Mouse (Mus musculus) CH12.LX (cell line): ENCODE data around the gene Abt1. TPM values are rescaled to one million over a fixed set of nuclear protein-coding genes. Genes with fewer than 3 reads are reported as not detected.

Source experiments
- DNase-seq: peaks from one replicate; pipeline ENCODE4 v3.0.0-alpha.2; 2013; ENCODE audit errors: extremely low read depth
- H3K27ac ChIP-seq: 2 replicates; pipeline ENCODE4 v1.5.1; 2012; ENCODE audit warnings: low read depth, mild to moderate bottlenecking, control low read depth, moderate library complexity; ENCODE audit not compliant: insufficient read depth
- H3K27me3 ChIP-seq: replicated peaks from 2 replicates; pipeline ENCODE3; 2012; ENCODE audit warnings: inconsistent platforms
- H3K36me3 ChIP-seq, 2 experiments: replicated peaks in 1 of 2; 2 replicates each; pipeline versions ENCODE3 to v1.6.1; 2012; ENCODE audit warnings: inconsistent platforms in 1 of 2, low read length in 1 of 2, mild to moderate bottlenecking in 1 of 2, mixed read lengths in 1 of 2, moderate library complexity in 1 of 2; ENCODE audit not compliant: control insufficient read depth in 1 of 2, insufficient read depth in 1 of 2
- H3K4me1 ChIP-seq, 2 experiments: 2 replicates each; pipeline ENCODE4 v1.6.1; 2012; ENCODE audit warnings: inconsistent platforms in 1 of 2, moderate library complexity in 1 of 2; ENCODE audit not compliant: insufficient read depth in 2 of 2, control insufficient read depth in 1 of 2
- H3K4me2 ChIP-seq: 2 replicates; pipeline ENCODE4 v1.6.1; 2012; ENCODE audit warnings: low read depth, mild to moderate bottlenecking, control low read depth; ENCODE audit not compliant: poor library complexity, insufficient read depth, severe bottlenecking
- H3K4me3 ChIP-seq, 3 experiments: fragments of 150-350 bp in 1 of 3; sonication (generic) in 1 of 3; replicated peaks in 1 of 3; 2 replicates each; pipeline versions ENCODE3 to v1.5.1; 2011 to 2012; ENCODE audit warnings: low read depth in 2 of 3, low read length in 2 of 3, mild to moderate bottlenecking in 2 of 3, moderate library complexity in 2 of 3, control low read depth in 1 of 3, improper control_type of control experiment in 1 of 3, inconsistent platforms in 1 of 3, mixed read lengths in 1 of 3; ENCODE audit not compliant: poor library complexity in 1 of 3
- H3K79me2 ChIP-seq: replicated peaks from 2 replicates; pipeline ENCODE4 v1.6.1; 2012; ENCODE audit warnings: mild to moderate bottlenecking, moderate library complexity; ENCODE audit not compliant: control insufficient read depth, poor library complexity, insufficient read depth, severe bottlenecking; ENCODE audit errors: extremely low read depth
- H3K9ac ChIP-seq: 2 replicates; pipeline ENCODE4 v1.6.1; 2012; ENCODE audit warnings: low read depth, mild to moderate bottlenecking, control low read depth, moderate library complexity; ENCODE audit not compliant: insufficient read depth
- H3K9me3 ChIP-seq: replicated peaks from 2 replicates; pipeline ENCODE3; 2012; ENCODE audit warnings: low read length, inconsistent platforms, mixed read lengths
- CHD1 ChIP-seq: IDR thresholded peaks from 2 replicates; pipeline ENCODE4 v1.6.1; 2012; ENCODE audit warnings: low read depth, low read length, improper control_type of control experiment, inconsistent platforms
- CHD2 ChIP-seq: IDR thresholded peaks from 2 replicates; pipeline ENCODE4 v1.6.1; 2011; ENCODE audit warnings: low read length, improper control_type of control experiment
- E2F4 ChIP-seq: IDR thresholded peaks from 2 replicates; pipeline ENCODE4 v1.6.1; 2011; ENCODE audit warnings: low read depth, low read length, improper control_type of control experiment; ENCODE audit not compliant: insufficient replicate concordance
- ELF1 ChIP-seq: IDR thresholded peaks from 2 replicates; pipeline ENCODE4 v1.6.1; 2014; ENCODE audit warnings: low read depth, mild to moderate bottlenecking, inconsistent platforms, low read length, improper control_type of control experiment
- GABPA ChIP-seq: IDR thresholded peaks from 2 replicates; pipeline ENCODE4 v1.6.1; 2012; ENCODE audit warnings: low read depth, low read length, improper control_type of control experiment, inconsistent platforms; ENCODE audit not compliant: insufficient replicate concordance
- HCFC1 ChIP-seq: IDR thresholded peaks from 2 replicates; pipeline ENCODE4 v1.6.1; 2012; ENCODE audit warnings: low read depth, mild to moderate bottlenecking, inconsistent platforms, low read length, improper control_type of control experiment
- IRF4 ChIP-seq: IDR thresholded peaks from 2 replicates; pipeline ENCODE4 v1.6.1; 2014; ENCODE audit warnings: low read depth, mild to moderate bottlenecking, inconsistent platforms, low read length, improper control_type of control experiment
- KAT2A ChIP-seq: IDR thresholded peaks from 2 replicates; pipeline ENCODE4 v1.6.1; 2012; ENCODE audit warnings: low read length, improper control_type of control experiment, inconsistent platforms; ENCODE audit not compliant: insufficient replicate concordance
- MAFK ChIP-seq: IDR thresholded peaks from 2 replicates; pipeline ENCODE4 v1.6.1; 2011; ENCODE audit warnings: low read length, improper control_type of control experiment; ENCODE audit not compliant: insufficient replicate concordance
- MEF2A ChIP-seq: IDR thresholded peaks from 2 replicates; pipeline ENCODE4 v1.6.1; 2014; ENCODE audit warnings: low read depth, mild to moderate bottlenecking, inconsistent platforms, low read length, improper control_type of control experiment, borderline replicate concordance
- MYC ChIP-seq: IDR thresholded peaks from 2 replicates; pipeline ENCODE4 v1.6.1; 2011; ENCODE audit warnings: low read depth, mild to moderate bottlenecking, improper control_type of control experiment, low read length
- NRF1 ChIP-seq: IDR thresholded peaks from 2 replicates; pipeline ENCODE4 v1.6.1; 2014; ENCODE audit warnings: low read depth, mild to moderate bottlenecking, inconsistent platforms, low read length, improper control_type of control experiment, moderate library complexity
- POLR2A ChIP-seq: IDR thresholded peaks from 2 replicates; pipeline ENCODE4 v1.6.1; 2011; ENCODE audit warnings: low read depth, mild to moderate bottlenecking, improper control_type of control experiment, low read length
- POLR2AphosphoS2 ChIP-seq: IDR thresholded peaks from 2 replicates; pipeline ENCODE4 v1.6.1; 2011; ENCODE audit warnings: low read depth, low read length, improper control_type of control experiment
- RAD21 ChIP-seq: IDR thresholded peaks from 2 replicates; pipeline ENCODE4 v1.6.1; 2011; ENCODE audit warnings: low read depth, mild to moderate bottlenecking, low read length, improper control_type of control experiment, moderate library complexity
- RCOR1 ChIP-seq: conservative IDR thresholded peaks from 2 replicates; pipeline ENCODE4 v1.6.1; 2012; ENCODE audit warnings: low read depth, mild to moderate bottlenecking, inconsistent platforms, low read length, improper control_type of control experiment
- SIN3A ChIP-seq: IDR thresholded peaks from 2 replicates; pipeline ENCODE4 v1.6.1; 2012; ENCODE audit warnings: low read length, improper control_type of control experiment, inconsistent platforms
- TBP ChIP-seq: conservative IDR thresholded peaks from 2 replicates; pipeline ENCODE4 v1.6.1; 2011; ENCODE audit warnings: low read depth, low read length, improper control_type of control experiment
- TCF12 ChIP-seq: IDR thresholded peaks from 2 replicates; pipeline ENCODE4 v1.6.1; 2014; ENCODE audit warnings: low read depth, mild to moderate bottlenecking, inconsistent platforms, low read length, improper control_type of control experiment
- USF1 ChIP-seq: IDR thresholded peaks from 2 replicates; pipeline ENCODE4 v1.6.1; 2014; ENCODE audit warnings: low read depth, mild to moderate bottlenecking, inconsistent platforms, low read length, improper control_type of control experiment
- USF2 ChIP-seq: conservative IDR thresholded peaks from 2 replicates; pipeline ENCODE4 v1.6.1; 2011; ENCODE audit warnings: low read depth, low read length, improper control_type of control experiment
- ZC3H11A ChIP-seq: IDR thresholded peaks from 2 replicates; pipeline ENCODE4 v1.6.1; 2012; ENCODE audit warnings: low read depth, mild to moderate bottlenecking, inconsistent platforms, low read length, improper control_type of control experiment
- ZKSCAN1 ChIP-seq: IDR thresholded peaks from 2 replicates; pipeline ENCODE4 v1.6.1; 2012; ENCODE audit warnings: low read depth, inconsistent platforms, low read length, improper control_type of control experiment, borderline replicate concordance
- ZMIZ1 ChIP-seq: IDR thresholded peaks from 2 replicates; pipeline ENCODE4 v1.6.1; 2012; ENCODE audit warnings: low read depth, mild to moderate bottlenecking, inconsistent platforms, low read length, improper control_type of control experiment
- ZNF384 ChIP-seq: IDR thresholded peaks from 2 replicates; pipeline ENCODE4 v1.6.1; 2012; ENCODE audit warnings: low read depth, low read length, improper control_type of control experiment, inconsistent platforms
- dilution Hi-C: fragments of 300-500 bp; cut with MboI; formaldehyde crosslinking; loops from 2 replicates; pipeline ENCODE4 v1.14.3; 2020; ENCODE audit warnings: low sequenced_read_pairs; ENCODE audit not compliant: extremely low pct_unique_long_range_greater_than_20kb, extremely low pct_ligation_motif_present
- in situ Hi-C: fragments of 300-500 bp; cut with MboI; formaldehyde crosslinking; loops from 3 replicates; pipeline ENCODE4 v1.14.3; 2019; ENCODE audit warnings: low sequenced_read_pairs, low pct_ligation_motif_present, low pct_unique_long_range_greater_than_20kb, mixed read lengths
- polyA plus RNA-seq: library from polyadenylated mRNA; unstranded; fragments of >175 nt; gene quantifications from 2 replicates; pipeline ENCODE4 v1.2.1, GENCODE M21; 2012; ENCODE audit warnings: low read depth; ENCODE audit not compliant: insufficient read length
- total RNA-seq, 2 experiments: library from RNA; depleted of rRNA; stranded (reverse); fragments of 300-350 nt in 1 of 2; fragments of >200 nt in 1 of 2; gene quantifications; 2 replicates each; pipeline ENCODE4 v1.2.3; 2012 to 2014

Abt1 gene
- total and polyA plus RNA-seq, 3 experiments, result 10.1 to 15.4 (median 11.7) TPM

- TF ChIP-seq MEF2A, result no peak
- no peak for TF ChIP-seq RCOR1
- TF ChIP-seq CHD2, result no peak
- TF ChIP-seq, all 38 proteins: peak for 7
Observed at GRCm38 (mm10) chr13:23453362-23453862, 29.7 kb upstream of the Abt1 start (continued).

- TF ChIP-seq TBP (peak; percentile 100), NRF1 (peak; percentile 59; the same call in 1 of the 2 replicates), MAFK (peak; percentile 97), RAD21 (no peak), ELF1 (peak; percentile 97), KAT2A (0 out of 2 replicates have a peak, but pooled peaks have one; percentile 57), E2F4 (no peak), SIN3A (no peak)
- dilution Hi-C loops, result no loop called here
- peak; percentile 95 for DNase-seq
- Histone ChIP-seq H3K79me2 (no peaks in the 10 kb centered on the region), H3K4me1 (peaks cover 0 to 21% of the 10 kb centered on the region in 2 experiments; a peak in 2 of 4 replicates), H3K9me3 (no peaks in the 10 kb centered on the region), H3K27ac (no peak overlapping the region), H3K9ac (peak overlapping the region; percentile 83), H3K27me3 (peaks cover 12% of the 10 kb centered on the region), H3K4me2 (peak overlapping the region; percentile 99), H3K4me3 (peak overlapping the region; percentile 54 to 65 (median 58)), H3K36me3 (no peaks in the 10 kb centered on the region)
- in situ Hi-C loops, result no loop called here
Observed at GRCm38 (mm10) chr13:23450398-23450797, 26.7 kb upstream of the Abt1 start.

- Histone ChIP-seq H3K36me3 (no peaks in the 10 kb centered on the region), H3K9me3 (no peaks in the 10 kb centered on the region), H3K4me1 (peaks cover 0 to 23% of the 10 kb centered on the region in 2 experiments; a peak in 2 of 4 replicates), H3K4me3 (peak overlapping the region; percentile 58 to 65 (median 60)), H3K27ac (no peak overlapping the region), H3K4me2 (peak overlapping the region; percentile 99), H3K79me2 (no peaks in the 10 kb centered on the region), H3K27me3 (peaks cover 7% of the 10 kb centered on the region), H3K9ac (peak overlapping the region; percentile 83)
- dilution Hi-C loops (no loop called here), in situ Hi-C loops (loop anchor here (25.0 kb wide), 2 partner anchors 1512 to 1587 kb away; partner anchors contain the start of gene Zfp184)
- DNase-seq, result peak; percentile 89
- TF ChIP-seq TBP, result 0 out of 2 replicates have a peak, but pooled peaks have one; percentile 46
- no peak for TF ChIP-seq USF1
- no peak for TF ChIP-seq GABPA
- no peak for TF ChIP-seq ZC3H11A
- TF ChIP-seq RCOR1, result no peak
- TF ChIP-seq ZMIZ1, result no peak
- TF ChIP-seq IRF4, result no peak; the same call in 1 of the 2 replicates
- no peak; the same call in 1 of the 2 replicates for TF ChIP-seq MYC
- no peak for TF ChIP-seq POLR2A
- TF ChIP-seq MEF2A, result no peak
- no peak for TF ChIP-seq ZKSCAN1
- no peak for TF ChIP-seq KAT2A
- no peak; the same call in 1 of the 2 replicates for TF ChIP-seq SIN3A
- TF ChIP-seq MAFK, result 0 out of 2 replicates have a peak, but pooled peaks have one; percentile 14
- 0 out of 2 replicates have a peak, but pooled peaks have one; percentile 21 for TF ChIP-seq HCFC1
- TF ChIP-seq TCF12, result no peak
- no peak for TF ChIP-seq POLR2AphosphoS2
- peak; percentile 94 for TF ChIP-seq CHD1
- TF ChIP-seq CHD2, result no peak
- TF ChIP-seq USF2, result no peak
- TF ChIP-seq ZNF384, result peak; percentile 81
Observed at GRCm38 (mm10) chr13:23449235-23450095, 25.8 kb upstream of the Abt1 start.
